Mouse (Mus musculus): ENCODE data around the gene Micu1. TPM values are rescaled to one million over a fixed set of nuclear protein-coding genes. Genes with fewer than 3 reads are reported as not detected.

Micu1 gene
- polyA plus RNA-seq, 1 experiment from 2014 or later: 44.6 TPM

DNA sequence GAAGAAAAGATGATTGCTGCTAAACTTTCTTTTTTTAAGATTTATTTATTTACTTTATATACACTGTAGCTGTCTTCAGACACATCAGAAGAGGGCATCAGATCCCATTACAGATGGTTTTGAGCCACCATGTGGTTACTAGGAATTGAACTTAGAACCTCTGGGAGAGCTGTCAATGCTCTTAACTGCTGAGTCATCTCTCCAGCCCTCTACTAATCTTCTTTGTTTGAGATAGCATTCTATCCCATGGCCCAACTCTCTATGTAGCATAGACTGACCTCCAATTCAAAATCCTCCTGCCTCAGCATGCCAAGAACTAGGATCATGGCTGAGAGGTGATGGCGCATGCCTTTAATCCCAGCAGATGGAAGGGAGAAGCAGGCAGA, 183.8 kb downstream of the Micu1 start:
- no peaks in the 10 kb centered on the region for H3K27me3 ChIP-seq (replicated peaks)

DNA sequence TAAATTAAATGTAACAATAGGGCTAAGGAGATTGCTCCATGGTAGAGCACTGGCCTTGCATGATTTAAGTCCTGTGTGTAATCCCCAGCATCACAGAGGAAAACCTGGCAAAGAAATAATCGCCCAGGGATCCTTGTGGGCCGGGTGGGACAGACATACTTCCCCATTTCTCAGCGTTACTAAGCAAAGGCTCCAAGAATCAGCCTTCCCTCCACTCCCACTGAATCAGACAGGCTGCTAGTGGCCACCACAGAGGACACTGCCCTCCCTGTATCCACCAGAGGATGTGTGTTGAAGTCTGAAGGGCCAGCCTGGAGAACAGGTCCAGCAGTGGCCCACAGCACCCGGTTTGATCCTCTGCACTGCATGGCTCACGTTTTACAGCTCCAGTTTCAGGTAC, 185.2 kb downstream of the Micu1 start:
- H3K9me3 ChIP-seq (replicated peaks): no peaks in the 10 kb centered on the region
- WGBS: 86% methylated on average over 5 of the region's 5 CpGs
- H3K4me1 ChIP-seq (replicated peaks): 0 out of 2 replicates have a peak, but pooled peaks cover 16% of the 10 kb centered on the region
- H3K4me3 ChIP-seq: no peak overlapping the region
- no peaks in the 10 kb centered on the region for H3K27me3 ChIP-seq (replicated peaks)
- ATAC-seq (ENCODE audit: insufficient number of reproducible peaks, low FRiP score): no peak
- no peak overlapping the region for H3K4me2 ChIP-seq
- no peak overlapping the region for H3K27ac ChIP-seq (ENCODE audit: poor library complexity, severe bottlenecking)
- peaks cover 46% of the 10 kb centered on the region for H3K36me3 ChIP-seq
- no peak overlapping the region for H3K9ac ChIP-seq

More for the DNA sequence above, 183.8 kb downstream of the Micu1 start:
- Histone ChIP-seq H3K4me2 (no peak overlapping the region), H3K9me3 (replicated peaks) (no peaks in the 10 kb centered on the region), H3K27ac (ENCODE audit: poor library complexity, severe bottlenecking) (no peak overlapping the region), H3K9ac (no peak overlapping the region), H3K36me3 (peaks cover 33% of the 10 kb centered on the region), H3K4me1 (replicated peaks) (peaks cover 17% of the 10 kb centered on the region; the same call in 1 of the 2 replicates), H3K4me3 (no peak overlapping the region)
- ATAC-seq (ENCODE audit: insufficient number of reproducible peaks, low FRiP score): no peak
- WGBS: 97% methylated on average over 1 of the region's 1 CpGs

DNA sequence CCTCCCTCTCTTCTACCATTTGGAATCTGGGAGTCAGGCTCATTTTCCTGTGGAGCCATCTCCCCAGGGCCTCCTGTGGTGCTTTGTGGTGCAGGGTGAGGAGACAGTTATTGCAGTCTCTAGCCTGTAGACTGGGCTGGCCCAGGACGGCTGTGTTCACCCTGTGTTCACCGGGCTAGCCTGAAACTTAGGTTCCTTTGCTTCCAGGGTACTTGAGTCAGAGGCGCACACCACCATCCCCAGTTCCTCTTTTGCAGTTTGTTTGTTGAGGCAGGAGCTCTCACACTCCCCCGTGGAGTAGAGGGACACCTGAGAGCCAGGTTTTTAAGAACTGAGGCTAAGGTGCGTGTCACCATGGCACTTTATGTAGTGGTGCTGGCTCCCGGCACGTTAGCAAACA, 187.1 kb downstream of the Micu1 start:
- peaks cover 50% of the 10 kb centered on the region for H3K36me3 ChIP-seq
- WGBS: 86% methylated on average over 7 of the region's 7 CpGs
- ATAC-seq (ENCODE audit: insufficient number of reproducible peaks, low FRiP score): no peak

DNA sequence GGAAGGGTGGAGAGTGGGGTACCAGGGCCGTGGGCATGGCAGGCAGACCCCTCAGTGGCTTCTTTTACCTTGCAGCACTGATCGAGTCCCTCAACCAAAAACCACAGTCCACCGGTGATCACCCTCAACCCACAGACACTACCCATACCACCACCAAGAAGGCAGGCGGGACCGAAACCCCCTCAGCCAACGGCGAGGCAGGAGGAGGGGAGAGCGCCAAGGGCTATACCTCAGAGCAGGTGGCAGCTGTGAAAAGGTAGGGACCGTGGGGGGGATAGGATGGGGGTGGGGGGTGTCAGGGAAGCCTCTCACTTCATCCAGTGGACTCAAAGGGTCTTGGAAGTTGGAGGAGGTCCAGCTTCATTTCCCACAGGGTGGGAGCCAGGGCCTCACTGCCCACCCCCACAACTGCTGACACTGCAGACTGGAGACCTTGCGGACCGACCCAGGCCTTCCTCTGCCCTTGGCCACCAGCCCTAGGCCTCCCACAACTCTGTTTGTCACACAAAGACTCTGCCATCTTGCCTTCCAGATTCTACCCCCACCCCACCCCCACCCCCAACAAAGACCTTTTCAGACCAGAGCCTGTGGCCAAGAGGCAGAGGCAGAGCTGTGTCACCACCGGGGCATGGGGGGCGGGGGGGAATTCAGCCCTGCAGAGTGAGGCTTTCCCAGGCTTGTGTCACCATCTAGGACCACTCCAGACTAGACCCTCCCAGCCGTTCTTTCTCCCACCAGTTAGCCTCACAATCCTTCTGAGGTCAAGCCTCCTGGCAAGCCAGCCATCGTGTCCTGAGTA, 187.9 kb downstream of the Micu1 start:
- no peak for ATAC-seq (ENCODE audit: insufficient number of reproducible peaks, low FRiP score)
- Histone ChIP-seq H3K36me3 (peaks cover 52% of the 10 kb centered on the region), H3K9me3 (replicated peaks) (no peaks in the 10 kb centered on the region), H3K27me3 (replicated peaks) (no peaks in the 10 kb centered on the region), H3K9ac (no peak overlapping the region), H3K4me2 (no peak overlapping the region), H3K27ac (ENCODE audit: poor library complexity, severe bottlenecking) (no peak overlapping the region), H3K4me1 (replicated peaks) (peaks cover 18% of the 10 kb centered on the region; the same call in 1 of the 2 replicates), H3K4me3 (no peak overlapping the region)
- WGBS: 81% methylated on average over 15 of the region's 15 CpGs

More for the DNA sequence above, 187.1 kb downstream of the Micu1 start:
- no peaks in the 10 kb centered on the region for H3K27me3 ChIP-seq (replicated peaks)
- H3K4me3 ChIP-seq: no peak overlapping the region
- H3K9ac ChIP-seq: no peak overlapping the region
- no peak overlapping the region for H3K4me2 ChIP-seq
- no peaks in the 10 kb centered on the region for H3K9me3 ChIP-seq (replicated peaks)
- H3K4me1 ChIP-seq (replicated peaks): 0 out of 2 replicates have a peak, but pooled peaks cover 16% of the 10 kb centered on the region
- no peak overlapping the region for H3K27ac ChIP-seq (ENCODE audit: poor library complexity, severe bottlenecking)

DNA sequence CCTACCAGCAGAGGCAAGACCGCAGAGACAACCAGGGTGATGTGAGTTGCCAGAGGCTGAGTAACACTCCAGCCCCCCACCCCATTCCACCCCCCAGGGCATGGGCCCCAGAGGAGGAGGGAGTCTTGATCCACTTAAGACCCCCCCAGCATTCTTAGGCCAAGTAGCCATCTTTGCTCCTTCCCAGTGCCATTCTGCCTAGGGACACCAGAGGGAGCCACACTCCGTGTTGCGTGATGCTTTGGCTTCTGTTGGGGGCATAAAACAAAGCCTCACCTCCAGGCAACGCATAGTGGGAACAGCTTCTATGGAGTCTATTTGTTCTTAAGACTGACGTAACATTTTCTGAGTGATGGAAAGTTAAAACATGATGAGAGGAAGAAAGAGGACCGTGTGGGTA, 190.7 kb downstream of the Micu1 start:
- Histone ChIP-seq H3K9me3 (replicated peaks) (no peaks in the 10 kb centered on the region), H3K4me2 (no peak overlapping the region), H3K9ac (no peak overlapping the region), H3K4me1 (replicated peaks) (peaks cover 21% of the 10 kb centered on the region; the same call in 1 of the 2 replicates), H3K36me3 (peaks cover 74% of the 10 kb centered on the region), H3K27me3 (replicated peaks) (no peaks in the 10 kb centered on the region), H3K4me3 (no peak overlapping the region), H3K27ac (ENCODE audit: poor library complexity, severe bottlenecking) (no peak overlapping the region)
- no peak for ATAC-seq (ENCODE audit: insufficient number of reproducible peaks, low FRiP score)
- 57% methylated on average over 6 of the region's 6 CpGs for WGBS

- Histone ChIP-seq H3K27me3 (replicated peaks) (no peaks in the 10 kb centered on the region), H3K36me3 (peaks cover 79% of the 10 kb centered on the region), H3K4me1 (replicated peaks) (peaks cover 37% of the 10 kb centered on the region), H3K27ac (ENCODE audit: poor library complexity, severe bottlenecking) (no peak overlapping the region), H3K9ac (no peak overlapping the region), H3K9me3 (replicated peaks) (no peaks in the 10 kb centered on the region), H3K4me2 (no peak overlapping the region), H3K4me3 (no peak overlapping the region)
- ATAC-seq (ENCODE audit: insufficient number of reproducible peaks, low FRiP score): no peak
- WGBS: 79% methylated on average over 25 of the region's 25 CpGs
Observed at GRCm38 (mm10) chr10:59894251-59895160, 192.2 kb downstream of the Micu1 start.

DNA sequence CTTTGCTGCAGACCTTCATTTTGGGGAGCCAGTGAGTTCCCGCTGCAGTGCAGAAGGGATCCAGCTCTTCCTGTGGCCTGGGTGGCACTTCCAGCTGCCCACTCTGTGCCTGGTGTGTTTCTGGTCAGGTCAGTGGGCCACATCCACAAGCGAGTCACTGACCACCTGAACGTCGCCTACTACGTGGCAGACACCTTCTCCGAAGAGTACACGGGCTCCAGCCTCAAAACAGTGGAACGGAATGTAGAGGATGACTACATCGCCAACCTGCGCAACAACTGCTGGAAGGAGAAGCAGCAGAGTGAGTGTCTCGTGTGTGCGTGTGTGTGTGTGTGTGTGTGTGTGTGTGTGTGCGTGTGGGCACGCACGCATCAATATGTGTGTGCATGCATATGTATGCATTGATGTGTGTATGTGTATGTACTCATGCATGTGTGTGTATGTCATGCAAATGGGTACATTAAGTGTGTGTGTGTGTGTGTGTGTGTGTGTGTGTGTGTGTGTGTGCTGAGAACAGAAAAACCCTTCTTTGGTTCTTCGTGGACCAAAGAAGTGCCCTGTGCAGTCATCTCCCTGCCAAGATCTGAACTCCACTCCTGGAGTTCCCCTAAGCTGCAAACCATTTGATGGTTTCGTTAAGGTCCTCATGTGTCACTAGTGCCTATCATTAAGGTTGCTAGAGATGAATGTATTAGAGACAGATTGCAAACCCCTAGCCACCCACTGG, 193.3 kb downstream of the Micu1 start:
- 93% methylated on average over 17 of the region's 17 CpGs for WGBS
- no peaks in the 10 kb centered on the region for H3K27me3 ChIP-seq (replicated peaks)
- H3K9ac ChIP-seq: no peak overlapping the region
- H3K27ac ChIP-seq (ENCODE audit: poor library complexity, severe bottlenecking): no peak overlapping the region
- H3K4me3 ChIP-seq: no peak overlapping the region
- H3K4me1 ChIP-seq (replicated peaks): peaks cover 41% of the 10 kb centered on the region
- peaks cover 72% of the 10 kb centered on the region for H3K36me3 ChIP-seq
- ATAC-seq (ENCODE audit: insufficient number of reproducible peaks, low FRiP score): no peak
- H3K9me3 ChIP-seq (replicated peaks): no peaks in the 10 kb centered on the region
- H3K4me2 ChIP-seq: no peak overlapping the region

GRCm38 (mm10) chr10:59896211-59896610, 193.9 kb downstream of the Micu1 start:
- Histone ChIP-seq H3K4me1 (replicated peaks) (peaks cover 46% of the 10 kb centered on the region), H3K4me3 (no peak overlapping the region), H3K4me2 (no peak overlapping the region), H3K27me3 (replicated peaks) (no peaks in the 10 kb centered on the region), H3K9ac (0 out of 2 replicates have a peak overlapping the region, but pooled peaks have one; percentile 9), H3K9me3 (replicated peaks) (no peaks in the 10 kb centered on the region), H3K27ac (ENCODE audit: poor library complexity, severe bottlenecking) (no peak overlapping the region), H3K36me3 (peaks cover 67% of the 10 kb centered on the region)
- no peak for ATAC-seq (ENCODE audit: insufficient number of reproducible peaks, low FRiP score)
- 96% methylated on average over 4 of the region's 4 CpGs for WGBS

DNA sequence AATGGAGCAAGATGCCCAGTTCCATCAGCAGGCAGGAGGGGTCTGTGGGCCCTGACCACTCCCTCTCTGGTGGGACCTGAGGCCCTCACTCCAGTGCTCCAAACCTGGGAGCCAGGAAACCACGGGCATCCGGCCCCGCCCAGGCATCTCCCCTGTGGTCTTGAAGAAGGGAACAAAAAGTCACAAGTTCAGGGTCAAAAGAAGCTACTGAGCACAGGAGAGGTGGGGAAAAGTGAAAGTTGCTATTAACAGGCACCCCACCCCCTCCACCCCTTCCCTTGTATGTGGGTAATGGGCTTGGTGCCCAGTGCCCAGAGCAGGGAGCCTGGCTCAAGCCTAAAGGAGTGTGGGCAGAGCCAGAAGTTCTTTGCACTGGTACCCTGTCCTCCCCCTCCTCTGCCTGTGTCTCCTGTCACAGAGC, 194.6 kb downstream of the Micu1 start:
- Histone ChIP-seq H3K4me1 (replicated peaks) (peaks cover 53% of the 10 kb centered on the region), H3K27me3 (replicated peaks) (no peaks in the 10 kb centered on the region), H3K4me2 (no peak overlapping the region), H3K4me3 (no peak overlapping the region), H3K36me3 (peaks cover 59% of the 10 kb centered on the region), H3K27ac (ENCODE audit: poor library complexity, severe bottlenecking) (peak overlapping the region; percentile 21; the same call in 1 of the 2 replicates), H3K9ac (0 out of 2 replicates have a peak overlapping the region, but pooled peaks have one; percentile 9), H3K9me3 (replicated peaks) (no peaks in the 10 kb centered on the region)
- ATAC-seq (ENCODE audit: insufficient number of reproducible peaks, low FRiP score): no peak
- 69% methylated on average over 3 of the region's 3 CpGs for WGBS

GRCm38 (mm10) chr10:59897511-59897910, 195.2 kb downstream of the Micu1 start:
- H3K4me2 ChIP-seq: no peak overlapping the region
- no peak overlapping the region for H3K27ac ChIP-seq (ENCODE audit: poor library complexity, severe bottlenecking)
- H3K4me1 ChIP-seq (replicated peaks): peaks cover 59% of the 10 kb centered on the region
- no peaks in the 10 kb centered on the region for H3K27me3 ChIP-seq (replicated peaks)
- H3K4me3 ChIP-seq: no peak overlapping the region
- no peak for ATAC-seq (ENCODE audit: insufficient number of reproducible peaks, low FRiP score)
- no peak overlapping the region for H3K9ac ChIP-seq
- 65% methylated on average over 5 of the region's 5 CpGs for WGBS
- H3K36me3 ChIP-seq: peaks cover 54% of the 10 kb centered on the region
- H3K9me3 ChIP-seq (replicated peaks): no peaks in the 10 kb centered on the region
